Mouse (Mus musculus) testis, adult 2 months (tissue): ENCODE measurements around the gene Twnk.

ENCODE experiments used
- CTCF ChIP-seq: fragments of 200-500 bp; IDR thresholded peaks from 2 replicates; pipeline ENCODE4 v1.5.1; 2012; ENCODE audit warnings: low read depth, mild to moderate bottlenecking, inconsistent platforms, low read length, moderate library complexity; ENCODE audit not compliant: control insufficient read depth, insufficient read depth, insufficient replicate concordance
- POLR2A ChIP-seq: fragments of 200-500 bp; IDR thresholded peaks from 2 replicates; pipeline ENCODE4 v1.6.1; 2012; ENCODE audit warnings: low read depth, mild to moderate bottlenecking, inconsistent platforms, low read length, moderate library complexity; ENCODE audit not compliant: control insufficient read depth

GRCm38 (mm10) chr19:45045236-45045635, 39.8 kb downstream of the Twnk start:
- TF ChIP-seq CTCF (no peak), POLR2A (no peak)
